Mouse (Mus musculus) neural tube, embryonic 10.5 days (tissue): Measurements from ENCODE around the gene Ifitm7.

Experiments used
- DNase-seq: peaks from one replicate; pipeline ENCODE4 v3.0.0-alpha.2; 2017; ENCODE audit warnings: low spot score; ENCODE audit errors: extremely low spot score

Ifitm7 gene

DNA sequence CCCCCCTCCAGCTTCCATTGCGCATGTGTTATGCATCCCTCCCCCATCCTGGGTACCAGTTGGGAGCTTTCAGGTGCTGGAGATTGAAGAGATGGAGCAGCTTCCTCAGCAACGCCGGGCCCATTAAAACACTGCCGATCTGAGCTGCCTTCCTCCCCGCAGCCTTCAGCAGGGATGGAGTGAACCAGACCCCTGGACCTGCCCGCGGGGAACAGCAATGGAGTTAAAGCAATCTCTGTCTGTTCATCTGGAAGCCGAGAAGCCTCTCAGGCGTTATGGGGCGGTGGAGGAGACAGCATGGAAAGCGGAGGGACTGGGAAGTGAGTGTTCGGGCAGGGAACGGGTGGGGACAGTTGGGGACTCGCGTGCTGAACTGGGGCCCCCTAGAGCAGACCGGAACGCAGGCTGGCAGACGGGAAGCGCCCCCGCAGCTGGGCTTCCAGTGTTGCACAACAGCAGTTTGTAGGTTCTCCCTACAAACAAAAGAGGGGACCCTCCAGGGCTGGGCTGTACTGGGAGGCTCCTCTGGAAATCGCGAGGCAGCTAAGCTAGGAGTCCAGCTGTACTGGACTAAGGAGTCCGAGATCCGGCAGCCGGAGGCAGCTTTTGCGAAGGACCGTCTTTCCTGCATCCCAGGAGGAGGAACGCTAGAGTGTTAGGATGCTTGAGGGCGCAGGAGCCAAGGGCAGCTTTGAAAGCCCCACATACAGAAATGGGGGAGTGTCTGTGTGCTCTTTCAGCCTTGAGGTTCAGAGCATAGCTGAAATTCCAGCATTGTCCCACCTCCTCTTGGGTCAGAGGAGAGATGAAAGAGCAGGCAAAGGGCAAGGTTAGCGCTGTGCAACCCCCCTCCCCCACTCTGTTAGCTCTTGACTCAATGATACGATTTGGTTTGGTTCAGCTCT is at the start of gene Ifitm7, which contains the start of gene 2900011O08Rik:
TSS of gene Ifitm7 (minus strand) at position 315 of the 905 bp plus-strand sequence.
TSS of gene 2900011O08Rik (plus strand) at position 31 of the 905 bp plus-strand sequence.
- DNase-seq, result peak; percentile 53

DNA sequence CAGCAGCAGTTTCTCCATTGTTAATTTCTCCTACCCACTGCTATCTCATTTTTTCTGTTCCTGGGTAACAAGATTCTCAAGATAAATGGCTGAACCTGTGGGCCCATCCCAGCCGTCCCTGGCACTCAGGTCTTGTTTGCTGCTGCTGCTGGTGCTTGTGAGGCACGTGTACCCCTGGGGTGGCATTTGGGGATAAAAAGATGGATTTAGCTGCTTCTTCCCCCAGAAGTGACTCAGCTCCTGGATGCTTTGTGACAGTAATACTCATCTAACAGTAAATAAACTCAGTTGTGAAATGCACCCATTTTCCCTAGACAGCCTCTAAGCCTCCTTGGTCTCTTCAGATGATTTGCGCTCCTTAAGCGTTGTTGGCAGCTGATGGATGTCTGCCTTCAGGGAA is 46.4 kb upstream of the Ifitm7 start:
- DNase-seq, result no peak

DNA sequence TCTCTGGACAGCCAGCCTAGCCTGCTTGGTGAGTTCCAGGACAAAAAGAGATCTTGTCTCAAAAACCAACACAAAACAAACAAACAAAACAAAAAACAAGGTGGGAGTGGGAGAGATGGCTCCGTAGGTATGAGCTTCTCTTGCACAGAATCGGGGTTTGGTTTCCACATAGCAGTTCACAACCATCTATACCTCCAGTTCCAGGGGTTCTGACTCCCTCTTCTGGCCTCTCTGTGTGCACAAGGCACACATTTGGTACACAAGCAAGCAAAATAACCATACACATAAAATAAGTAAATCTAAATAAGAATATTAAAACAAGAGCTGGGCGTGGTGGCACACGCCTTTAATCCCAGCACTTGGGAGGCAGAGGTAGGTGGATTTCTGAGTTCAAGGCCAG is 44.0 kb upstream of the Ifitm7 start:
- DNase-seq, result no peak

- DNase-seq, result no peak
Observed at GRCm38 (mm10) chr16:14029851-14030250, 43.2 kb upstream of the Ifitm7 start.

DNA sequence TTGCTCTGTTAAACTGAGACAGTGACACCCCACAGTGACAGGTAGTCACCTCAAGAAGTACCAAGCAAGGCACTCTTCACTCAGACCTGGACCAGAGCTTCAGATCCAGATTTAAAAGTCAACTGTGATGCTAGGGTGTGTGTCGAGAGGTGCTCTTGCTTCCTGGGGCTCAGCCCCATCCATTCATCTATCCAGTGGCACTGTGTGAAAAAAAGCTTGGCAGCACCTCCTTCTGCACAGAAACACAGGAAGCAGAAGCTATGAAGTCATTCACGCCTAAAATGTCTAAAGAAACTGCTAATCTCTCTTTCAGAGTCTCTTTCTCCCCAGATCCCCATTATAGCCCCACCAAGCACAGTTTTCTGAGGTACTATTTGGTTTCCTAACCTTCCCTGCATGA is 42.4 kb upstream of the Ifitm7 start:
- no peak for DNase-seq

- no peak for DNase-seq
Observed at GRCm38 (mm10) chr16:14025091-14025990, 38.7 kb upstream of the Ifitm7 start.

DNA sequence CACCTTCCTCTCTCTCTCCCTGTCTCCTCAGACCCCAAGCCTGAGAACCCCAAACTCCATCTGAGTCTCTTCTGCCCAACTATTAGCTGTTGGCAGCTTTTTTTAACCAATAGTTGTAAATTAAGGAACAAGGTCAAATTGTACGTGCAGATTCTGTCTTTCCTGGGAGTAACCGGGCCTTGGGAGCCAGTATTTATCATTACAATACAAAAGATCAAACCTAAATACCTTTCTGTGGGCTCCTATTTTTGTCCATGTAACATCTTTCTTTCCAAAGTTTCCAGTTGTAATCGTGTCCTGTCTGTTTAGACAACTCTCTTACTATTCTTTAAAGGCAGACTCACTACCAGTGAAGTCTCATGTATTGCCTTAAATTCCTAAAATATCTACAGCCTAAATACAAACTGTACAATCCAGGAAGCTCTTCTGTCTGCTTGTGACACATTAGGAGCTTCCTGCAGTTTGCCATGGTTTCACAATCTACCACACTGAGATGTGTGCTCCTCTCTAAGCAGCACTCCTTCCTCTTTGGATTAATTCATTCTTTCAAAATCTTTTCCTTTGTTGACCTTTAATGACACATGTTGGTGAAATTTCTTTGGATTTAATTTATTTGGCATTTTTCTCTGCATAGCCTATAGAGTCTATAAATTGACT is 34.6 kb upstream of the Ifitm7 start:
- DNase-seq, result no peak

- DNase-seq, result no peak
Observed at GRCm38 (mm10) chr16:14017306-14017705, 30.6 kb upstream of the Ifitm7 start.

DNA sequence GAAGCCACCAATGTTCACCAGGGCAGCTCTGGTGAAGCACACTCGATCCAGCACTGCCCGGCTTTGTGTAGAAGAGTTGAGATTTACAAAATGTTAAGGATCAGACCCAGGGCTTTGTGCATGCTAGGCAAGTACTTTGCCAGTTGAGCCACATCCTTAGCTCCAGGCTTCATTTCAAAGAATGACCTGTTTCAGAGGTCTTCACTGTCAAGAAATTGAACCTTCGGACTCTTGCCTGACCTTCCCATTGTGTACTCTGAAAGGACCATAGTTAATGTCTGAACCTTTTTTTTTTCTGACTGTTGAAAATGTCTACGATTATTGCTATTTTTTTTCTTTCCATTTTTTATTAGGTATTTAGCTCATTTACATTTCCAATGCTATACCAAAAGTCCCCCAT is 23.3 kb upstream of the Ifitm7 start:
- no peak for DNase-seq

GRCm38 (mm10) chr16:14008708-14009107 is 22.0 kb upstream of the Ifitm7 start:
- DNase-seq, result no peak

- no peak for DNase-seq
Observed at GRCm38 (mm10) chr16:14008081-14008480, 21.4 kb upstream of the Ifitm7 start.

GRCm38 (mm10) chr16:14005266-14005665 is 18.6 kb upstream of the Ifitm7 start:
- DNase-seq, result no peak

- no peak for DNase-seq
Observed at GRCm38 (mm10) chr16:14004726-14005125, 18.0 kb upstream of the Ifitm7 start.

- no peak for DNase-seq
Observed at GRCm38 (mm10) chr16:14004170-14004569, 17.5 kb upstream of the Ifitm7 start.

GRCm38 (mm10) chr16:14003386-14004130 is 16.9 kb upstream of the Ifitm7 start:
- DNase-seq, result no peak

- no peak for DNase-seq
Observed at GRCm38 (mm10) chr16:13994502-13994901, 7.8 kb upstream of the Ifitm7 start.

- DNase-seq, result no peak
Observed at GRCm38 (mm10) chr16:13994076-13994475, 7.4 kb upstream of the Ifitm7 start.

DNA sequence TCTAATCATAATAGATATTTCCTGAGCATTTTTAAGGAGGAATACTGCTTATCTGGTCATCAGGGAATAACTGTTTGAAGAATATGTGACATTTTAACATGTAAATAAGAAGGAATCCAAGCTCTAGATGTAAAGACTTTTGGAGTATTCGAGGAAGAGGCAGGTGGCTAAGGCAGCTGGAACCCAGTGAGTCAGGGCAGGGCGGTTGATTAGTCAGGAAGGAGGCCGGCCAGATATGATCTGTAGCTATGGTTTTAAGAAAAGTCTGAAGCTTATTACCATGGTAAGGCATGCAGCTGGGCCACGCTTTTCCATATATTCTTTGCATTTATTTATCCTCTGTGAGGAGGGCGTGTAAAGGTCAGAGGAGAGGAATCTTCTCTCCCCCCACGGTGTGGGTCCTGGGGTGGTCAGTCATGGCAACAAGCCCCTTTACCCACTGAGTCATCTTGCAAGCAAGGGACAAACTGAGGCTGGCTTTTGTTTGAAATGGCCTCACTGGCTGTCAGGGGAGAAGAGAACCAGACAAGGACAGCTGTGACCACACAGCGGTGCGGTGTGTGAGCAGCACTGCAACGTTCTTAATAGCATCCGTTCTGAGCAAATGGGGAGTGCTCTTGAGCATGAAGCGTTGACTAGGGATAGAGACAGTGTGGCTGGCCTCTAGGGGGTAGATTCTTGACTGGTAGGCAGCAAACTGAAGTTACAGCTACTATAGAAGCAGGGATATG is 6.0 kb upstream of the Ifitm7 start:
- DNase-seq, result no peak

- no peak for DNase-seq
Observed at GRCm38 (mm10) chr16:13986197-13986573, 503 bp downstream of the Ifitm7 start.

DNA sequence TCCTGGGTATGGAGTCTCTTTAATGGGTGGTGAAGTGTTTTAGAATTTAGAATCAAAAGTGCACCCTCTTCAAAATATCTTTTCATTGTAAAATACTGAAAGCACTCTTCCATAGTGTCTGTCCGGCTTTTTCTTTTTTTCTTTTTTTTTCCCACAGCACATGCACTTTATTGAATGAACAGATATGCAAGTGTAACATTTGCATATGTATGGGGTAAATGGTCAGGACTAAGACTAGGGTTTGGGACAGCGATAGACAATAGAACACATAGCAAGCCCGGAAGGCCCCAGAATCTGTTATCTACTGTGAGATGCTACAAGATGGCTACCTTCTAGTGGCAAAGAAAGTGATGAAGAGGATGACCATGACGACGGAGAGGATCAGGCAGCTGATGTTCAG is 3.5 kb downstream of the Ifitm7 start:
- DNase-seq, result no peak
